Mouse (Mus musculus) left cerebral cortex, adult 8-10 months (tissue): Measurements from ENCODE around the gene Mms19. TPM values are rescaled to one million over a fixed set of nuclear protein-coding genes. Genes with fewer than 3 reads are reported as not detected.
A peak's percentile ranks its signal among the peaks of the same experiment; 100 is the strongest.

ENCODE experiments used
- DNase-seq, 2 experiments: peaks; one replicate each; pipeline ENCODE4 v3.0.0; 2022; ENCODE audit warnings: low spot score in 2 of 2
- total RNA-seq, 4 experiments: library from RNA; stranded (reverse); gene quantifications; 2 replicates each; pipeline ENCODE4 v1.2.4; 2022

Gene Mms19
- total RNA-seq, 4 experiments from 2014 or later: 29.3 to 43.8 (median 34.7) TPM

- DNase-seq: no peak
These were observed 80.4 kb downstream of the Mms19 start for GRCm38 (mm10) chr19:41900495-41901090.

DNA sequence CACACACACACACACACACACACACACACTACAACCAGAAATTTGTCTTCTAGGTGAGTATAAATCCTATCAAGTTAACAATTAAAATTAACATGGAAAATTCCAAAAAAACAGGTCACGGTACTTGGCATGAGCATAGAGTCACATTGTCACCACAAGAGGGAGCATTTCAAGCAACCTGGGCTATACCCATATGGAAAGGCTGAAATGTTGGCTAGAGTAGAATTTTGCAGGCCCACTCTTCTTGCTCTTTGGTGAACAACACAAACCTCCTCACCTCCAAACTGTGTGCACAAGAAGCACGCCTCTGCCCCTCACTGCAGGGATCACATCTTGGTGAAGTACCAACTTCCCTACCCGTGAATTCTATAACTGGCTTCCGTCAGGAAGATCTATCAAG, 82.1 kb downstream of the Mms19 start:
- DNase-seq: no peak

- DNase-seq: no peak
These were observed 84.6 kb downstream of the Mms19 start for GRCm38 (mm10) chr19:41896319-41896711.

DNA sequence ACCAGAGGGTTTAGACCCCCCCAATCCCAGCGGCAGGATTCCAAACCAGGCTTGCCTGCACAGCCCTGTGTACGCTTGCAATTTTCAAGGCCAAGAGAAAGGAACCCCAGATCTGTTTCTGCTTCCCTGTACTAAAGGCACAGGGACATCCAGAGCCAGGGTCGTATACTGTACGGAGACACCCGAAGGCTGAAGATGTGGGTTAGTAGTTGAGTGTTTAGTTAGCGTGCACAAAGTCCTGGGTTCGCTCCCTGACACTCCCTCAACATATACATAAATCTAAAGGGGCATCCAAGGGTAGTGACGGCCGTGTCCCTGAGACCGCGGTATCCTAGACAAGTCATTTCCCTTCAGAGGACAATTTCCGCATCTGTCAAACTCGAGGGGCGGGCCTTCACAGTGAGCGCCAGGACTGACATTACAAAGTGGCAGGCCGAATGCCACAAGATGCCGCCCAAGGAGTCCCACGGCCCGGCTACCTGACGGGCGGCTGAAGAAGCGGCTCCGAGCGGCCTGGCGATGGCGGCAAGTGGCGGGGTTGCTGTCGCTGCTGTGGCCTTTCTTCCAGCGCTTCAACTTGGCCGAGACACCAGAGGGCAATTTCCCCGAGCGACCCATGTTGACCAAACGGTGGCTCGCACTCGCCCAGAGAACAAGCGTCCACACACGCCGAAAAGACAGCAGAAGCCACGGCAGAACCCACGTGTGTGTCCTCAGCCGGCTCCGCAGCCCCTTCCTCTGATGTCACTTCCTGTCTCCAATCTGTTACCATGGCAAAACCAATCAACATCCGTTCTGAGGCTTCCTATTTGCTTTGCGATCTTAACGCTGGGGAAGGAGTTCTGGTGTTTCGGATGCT, 85.3 kb downstream of the Mms19 start, which contains the start of gene Rrp12:
TSS of gene Rrp12 (minus strand) at position 714 of the 859 bp plus-strand sequence.
- DNase-seq: peak; percentile 53 to 86

DNA sequence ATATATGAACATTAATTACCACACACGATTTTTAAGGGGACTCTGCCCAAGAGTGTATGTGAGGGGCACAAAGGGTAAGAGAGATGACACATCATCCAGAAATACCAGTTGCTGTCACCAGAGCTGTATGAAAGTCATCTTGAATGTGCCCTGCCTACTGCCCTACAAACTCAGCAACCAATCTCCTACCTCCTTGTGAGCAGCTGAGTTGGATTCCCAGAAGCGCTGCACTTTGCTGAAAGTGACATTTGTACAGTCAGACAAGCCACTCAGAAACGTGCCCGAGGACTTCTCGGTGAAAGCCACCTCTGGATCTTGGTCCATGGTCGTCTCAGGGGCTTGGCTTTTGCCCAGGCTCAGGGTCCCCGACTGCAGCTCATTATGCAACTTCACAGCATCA, 86.0 kb downstream of the Mms19 start:
- DNase-seq: no peak

Other genes starting within 250 kb of the Mms19 start
- 10 to 100 TPM; 43.6 to 51.7 (median 48.7) TPM for gene Slit1, start 237.5 kb downstream of the Mms19 start, total RNA-seq
- 1 to 10 TPM; 3.2 to 5.5 (median 3.8) TPM for gene Arhgap19, start 179.1 kb downstream of the Mms19 start, total RNA-seq
- gene Frat1, start 151.2 kb downstream of the Mms19 start, total RNA-seq: 10 to 100 TPM; 18.5 to 22.1 (median 20.7) TPM
- gene Frat2, start 133.0 kb downstream of the Mms19 start, total RNA-seq: 1 to 10 TPM; 5.9 to 8.2 (median 6.5) TPM
- gene Rrp12, start 85.0 kb downstream of the Mms19 start, total RNA-seq: 10 to 100 TPM; 30.1 to 33.4 (median 30.9) TPM
- 100 to 1,000 TPM; 554 to 587 (median 579) TPM for gene Pgam1, start 69.2 kb downstream of the Mms19 start, total RNA-seq
- gene Exosc1, start 47.7 kb downstream of the Mms19 start, total RNA-seq: 10 to 100 TPM; 26.0 to 31.7 (median 29.0) TPM
- 10 to 100 TPM; 38.1 to 43.7 (median 42.7) TPM for gene Zdhhc16, start 47.7 kb downstream of the Mms19 start, total RNA-seq
- 10 to 100 TPM; 12.0 to 13.2 (median 12.5) TPM for gene Ubtd1, start 606 bp upstream of the Mms19 start, total RNA-seq
- under 1 TPM in 2 of 4 experiments, not detected in 2; 0.62 to 0.81 TPM for gene Ankrd2, start 54.8 kb upstream of the Mms19 start, total RNA-seq
- gene Hoga1, start 64.5 kb upstream of the Mms19 start, total RNA-seq: 1 to 10 TPM; 4.8 to 6.0 (median 5.2) TPM
- 1 to 10 TPM in 1 of 4 experiments, under 1 TPM in 3; 0.36 to 1.2 (median 0.84) TPM for gene 4933411K16Rik, start 71.1 kb upstream of the Mms19 start, total RNA-seq
- 10 to 100 TPM; 64.8 to 72.4 (median 68.3) TPM for gene Morn4, start 105.2 kb upstream of the Mms19 start, total RNA-seq
- 10 to 100 TPM; 64.0 to 69.1 (median 66.9) TPM for gene Pi4k2a, start 109.3 kb upstream of the Mms19 start, total RNA-seq
- gene Avpi1, start 147.9 kb upstream of the Mms19 start, total RNA-seq: 10 to 100 TPM; 28.3 to 30.5 (median 29.8) TPM
- 10 to 100 TPM in 1 of 4 experiments, 1 to 10 TPM in 3; 8.7 to 10.2 (median 9.0) TPM for gene Marveld1, start 166.2 kb upstream of the Mms19 start, total RNA-seq
- 100 to 1,000 TPM in 1 of 4 experiments, 10 to 100 TPM in 3; 78.2 to 101 (median 83.5) TPM for gene Zfyve27, start 182.8 kb upstream of the Mms19 start, total RNA-seq
- 1 to 10 TPM; 1.9 to 4.1 (median 2.6) TPM for gene Sfrp5, start 221.1 kb upstream of the Mms19 start, total RNA-seq